Comparison of ENCODE assay signal across 15 mouse cellular contexts in genomic region chr11:32505091-32505739, GRCm38 (mm10). TPM values are rescaled to one million over a fixed set of nuclear protein-coding genes. Genes with fewer than 3 reads are reported as not detected.
DNase-seq lines count a peak whose midpoint lies in the region; ATAC-seq and TF ChIP-seq lines count a peak whose summit lies in the region.
"Had no signal": no experiment of that assay in that cellular context is flagged by ENCODE, and none has a peak within 500 bp of the region (broad histone marks: within the 10 kb centered on the region; RNA-seq: fewer than 3 reads in every experiment).

No protein-coding gene starts in this region.

- no peak for TF ChIP-seq EP300 in liver, postnatal 0 days (IDR thresholded peaks at IDR 0.05; ENCODE audit: low read depth)

- intact Hi-C loops in heart, postnatal 36 days (cut with DNase I) = no loop called here
- intact Hi-C loops in left cerebral cortex, postnatal 36 days (cut with DNase I) = no loop called here
- intact Hi-C loops in left cerebral cortex, postnatal 10 days (cut with DNase I) = no loop called here

- ATAC-seq in heart, embryonic 12.5 days (ENCODE audit: insufficient number of reproducible peaks, low FRiP score) = no peak
- ATAC-seq in liver, postnatal 0 days = peak; percentile 76
- no peak for ATAC-seq in forebrain, postnatal 0 days
- ATAC-seq: forebrain, embryonic 15.5 days; hindbrain, embryonic 16.5 days had no signal

- H3K27me3 ChIP-seq in heart, embryonic 12.5 days (replicated peaks) = no peaks in the 10 kb centered on the region
- no peaks in the 10 kb centered on the region for H3K27me3 ChIP-seq in liver, postnatal 0 days (ENCODE audit: insufficient read depth, low read length)
- no peaks in the 10 kb centered on the region for H3K27me3 ChIP-seq in forebrain, postnatal 0 days (ENCODE audit: insufficient read depth, low read length)
- H3K27me3 ChIP-seq: forebrain, embryonic 15.5 days; limb, embryonic 13.5 days had no signal

- H3K9me3 ChIP-seq in heart, embryonic 12.5 days (replicated peaks) = no peaks in the 10 kb centered on the region
- no peaks in the 10 kb centered on the region for H3K9me3 ChIP-seq in liver, postnatal 0 days (ENCODE audit: low read length)
- no peaks in the 10 kb centered on the region for H3K9me3 ChIP-seq in forebrain, postnatal 0 days (ENCODE audit: low read length)
- H3K9me3 ChIP-seq: forebrain, embryonic 15.5 days; limb, embryonic 13.5 days had no signal

- H3K4me1 ChIP-seq in heart, embryonic 12.5 days (replicated peaks) = peaks cover 6% of the 10 kb centered on the region; the same call in 1 of the 2 replicates
- H3K4me1 ChIP-seq in liver, postnatal 0 days (ENCODE audit: insufficient read depth) = 0 out of 2 replicates have a peak, but pooled peaks cover 3% of the 10 kb centered on the region
- no peaks in the 10 kb centered on the region for H3K4me1 ChIP-seq in forebrain, postnatal 0 days (ENCODE audit: insufficient read depth)
- H3K4me1 ChIP-seq: forebrain, embryonic 15.5 days; limb, embryonic 13.5 days had no signal

- H3K4me2 ChIP-seq in heart, embryonic 12.5 days = no peak overlapping the region
- H3K4me2 ChIP-seq in liver, postnatal 0 days (ENCODE audit: low read depth, low read length) = no peak overlapping the region
- no peak overlapping the region for H3K4me2 ChIP-seq in forebrain, postnatal 0 days (ENCODE audit: low read depth)
- H3K4me2 ChIP-seq: forebrain, embryonic 15.5 days; limb, embryonic 13.5 days had no signal

- no peak for TF ChIP-seq CTCF in liver, postnatal 0 days (IDR thresholded peaks at IDR 0.05; ENCODE audit: low read depth)
- TF ChIP-seq CTCF in forebrain, postnatal 0 days (IDR thresholded peaks at IDR 0.05; ENCODE audit: low read depth) = no peak

- H3K27ac ChIP-seq in heart, embryonic 12.5 days (ENCODE audit: poor library complexity, severe bottlenecking) = no peak overlapping the region
- H3K27ac ChIP-seq in liver, postnatal 0 days (ENCODE audit: low read depth) = 0 out of 2 replicates have a peak overlapping the region, but pooled peaks have one; percentile 39
- H3K27ac ChIP-seq in forebrain, postnatal 0 days (ENCODE audit: low read depth, low read length) = no peak overlapping the region
- H3K27ac ChIP-seq: forebrain, embryonic 15.5 days; limb, embryonic 13.5 days had no signal

- peaks cover 8% of the 10 kb centered on the region; the same call in 1 of the 2 replicates for H3K36me3 ChIP-seq in heart, embryonic 12.5 days
- H3K36me3 ChIP-seq in liver, postnatal 0 days (replicated peaks; ENCODE audit: insufficient read depth, low read length) = no peaks in the 10 kb centered on the region
- no peaks in the 10 kb centered on the region for H3K36me3 ChIP-seq in forebrain, postnatal 0 days (ENCODE audit: insufficient read depth)

- H3K4me3 ChIP-seq in heart, embryonic 12.5 days = no peak overlapping the region
- no peak overlapping the region for H3K4me3 ChIP-seq in liver, postnatal 0 days (ENCODE audit: low read depth, low read length)
- H3K4me3 ChIP-seq in forebrain, postnatal 0 days (ENCODE audit: low read depth, low read length) = no peak overlapping the region
- H3K4me3 ChIP-seq: forebrain, embryonic 15.5 days; limb, embryonic 13.5 days had no signal

- no peak for DNase-seq in heart, postnatal 36 days
- DNase-seq in left cerebral cortex, postnatal 36 days (ENCODE audit: low spot score in 2 of 2) = peak; percentile 12 to 25
- DNase-seq in left cerebral cortex, postnatal 10 days (ENCODE audit: extremely low spot score in 1 of 2, low spot score in 2 of 2) = no peak
- DNase-seq in brain, adult 2 months (ENCODE audit: low read depth, low spot score) = peak; percentile 87
- no peak for DNase-seq in liver, postnatal 0 days
- DNase-seq in forebrain, postnatal 0 days = no peak
- DNase-seq: cerebellum, adult 18-20 months; kidney, postnatal 10 days; layer of hippocampus, adult 9-11 months; thymus, adult 18-20 months had no signal

- 0 out of 2 replicates have a peak overlapping the region, but pooled peaks have one; percentile 11 for H3K9ac ChIP-seq in heart, embryonic 12.5 days
- no peak overlapping the region for H3K9ac ChIP-seq in liver, postnatal 0 days (replicated peaks)
- H3K9ac ChIP-seq in forebrain, postnatal 0 days = no peak overlapping the region
- H3K9ac ChIP-seq: forebrain, embryonic 15.5 days; limb, embryonic 13.5 days had no signal

- WGBS in heart, embryonic 12.5 days = 63% methylated on average over 7 of the region's 7 CpGs
- 58% methylated on average over 7 of the region's 7 CpGs for WGBS in liver, postnatal 0 days (ENCODE audit: insufficient replicate concordance)
- 84% methylated on average over 7 of the region's 7 CpGs for WGBS in forebrain, postnatal 0 days

RNA-seq across cellular contexts. Expression of gene Efcab9, which starts 26.7 kb away (rescaled TPM):
- polyA plus RNA-seq in heart, embryonic 12.5 days (2016; fragmentation: Nextera tagmentation; extraction: Ambion mirVana) = 0.31 and 0.36 TPM in 2 replicates
- total RNA-seq in heart, postnatal 36 days (2021) = under 1 TPM in 1 of 2 experiments, not detected in 1; 0.41 TPM
- 1 to 10 TPM in 1 of 2 experiments, under 1 TPM in 1; 0.63 to 1.8 TPM for total RNA-seq in left cerebral cortex, postnatal 36 days (2021)
- total RNA-seq in left cerebral cortex, postnatal 10 days (2021) = not detected
- 0.17 and 0.21 TPM in 2 replicates for polyA plus RNA-seq in liver, postnatal 0 days (2015; fragmentation: Nextera tagmentation; extraction: Ambion mirVana)
- not detected in 2 replicates for total RNA-seq in forebrain, postnatal 0 days (2014; rRNA removed)
- polyA plus RNA-seq in forebrain, postnatal 0 days (2015; fragmentation: Nextera tagmentation; extraction: Ambion mirVana) = 0.22 TPM in 1 of 2 replicates, not detected in the other
- total RNA-seq: common myeloid progenitor, adult 5-6 weeks had no signal
- polyA plus RNA-seq: hindbrain, embryonic 16.5 days had no signal

RNA-seq across cellular contexts. Expression of gene Stk10, which starts 27.9 kb away (rescaled TPM):
- polyA plus RNA-seq in heart, embryonic 12.5 days (2016; fragmentation: Nextera tagmentation; extraction: Ambion mirVana) = 2.9 and 3.2 TPM in 2 replicates
- total RNA-seq in heart, postnatal 36 days (2021) = 1 to 10 TPM; 8.9 to 9.7 TPM
- 1 to 10 TPM; 6.7 to 8.7 TPM for total RNA-seq in left cerebral cortex, postnatal 36 days (2021)
- total RNA-seq in left cerebral cortex, postnatal 10 days (2021) = 1 to 10 TPM; 6.4 to 7.5 TPM
- polyA plus RNA-seq in liver, postnatal 0 days (2015; fragmentation: Nextera tagmentation; extraction: Ambion mirVana) = 2.2 and 2.3 TPM in 2 replicates
- 2.0 and 2.3 TPM in 2 replicates for total RNA-seq in forebrain, postnatal 0 days (2014; rRNA removed)
- 0.90 and 0.97 TPM in 2 replicates for polyA plus RNA-seq in forebrain, postnatal 0 days (2015; fragmentation: Nextera tagmentation; extraction: Ambion mirVana)

RNA-seq across cellular contexts. Expression of gene Ubtd2, which starts 50.0 kb away (rescaled TPM):
- 34.8 and 37.0 TPM in 2 replicates for polyA plus RNA-seq in heart, embryonic 12.5 days (2016; fragmentation: Nextera tagmentation; extraction: Ambion mirVana)
- total RNA-seq in heart, postnatal 36 days (2021) = 1 to 10 TPM; 4.7 to 7.0 TPM
- 10 to 100 TPM; 56.9 to 57.4 TPM for total RNA-seq in left cerebral cortex, postnatal 36 days (2021)
- total RNA-seq in left cerebral cortex, postnatal 10 days (2021) = 10 to 100 TPM; 46.9 to 54.9 TPM
- 3.1 and 3.2 TPM in 2 replicates for polyA plus RNA-seq in liver, postnatal 0 days (2015; fragmentation: Nextera tagmentation; extraction: Ambion mirVana)
- total RNA-seq in forebrain, postnatal 0 days (2014; rRNA removed) = 56.1 and 72.0 TPM in 2 replicates
- polyA plus RNA-seq in forebrain, postnatal 0 days (2015; fragmentation: Nextera tagmentation; extraction: Ambion mirVana) = 36.0 and 41.6 TPM in 2 replicates

Comparison
In these comparisons a context has a peak if more than half of its experiments do, and no peak if none do; other contexts are left out.
1. DNase-seq: peak in left cerebral cortex, postnatal 36 days (2 of 2) and brain, adult 2 months (single experiment); none in heart, postnatal 36 days (0 of 2), left cerebral cortex, postnatal 10 days (0 of 2), liver, postnatal 0 days (single experiment) and forebrain, postnatal 0 days (single experiment).